Mouse (Mus musculus): ENCODE results near the gene Ptprd.

Gene Ptprd

DNA sequence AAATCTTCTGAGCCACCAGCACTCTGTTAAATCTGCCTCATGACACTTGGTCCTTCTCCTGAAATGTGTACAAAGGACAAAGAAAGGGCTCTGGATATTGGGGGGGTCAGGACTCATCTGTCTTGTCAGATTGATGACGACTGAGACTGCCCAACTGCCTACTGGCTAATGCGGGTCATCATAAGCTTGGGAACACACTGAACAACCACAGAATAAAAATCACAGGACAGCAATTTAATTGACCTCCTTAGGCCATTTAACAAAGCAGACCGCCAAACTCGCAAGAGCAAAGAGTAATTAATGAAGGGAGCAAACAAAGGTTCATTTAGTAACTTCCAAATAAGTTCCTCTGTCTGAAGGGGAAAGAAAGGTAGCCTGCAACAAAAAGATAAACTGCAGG is 2215.9 kb downstream of the Ptprd start:
- no peak for DNase-seq

DNA sequence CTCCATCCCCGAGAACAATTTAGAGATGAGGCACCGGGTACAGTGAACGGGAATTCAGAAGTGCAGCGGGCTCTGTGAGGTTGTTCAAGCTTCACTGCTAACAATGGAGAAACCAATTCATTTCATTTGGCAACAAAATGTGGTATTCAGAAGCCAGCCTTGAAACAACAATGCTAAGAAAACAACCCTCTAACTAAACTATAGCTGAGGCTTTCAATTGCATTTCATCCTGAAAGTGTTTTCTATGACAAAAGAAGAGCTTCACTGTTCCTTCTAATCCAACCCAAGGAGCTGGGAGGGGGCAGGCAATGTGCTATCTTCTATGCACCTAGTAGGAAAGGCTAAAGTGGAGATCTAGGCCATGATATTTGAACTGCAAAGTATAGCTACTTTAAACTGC is 2217.2 kb downstream of the Ptprd start:
- DNase-seq: no peak

DNA sequence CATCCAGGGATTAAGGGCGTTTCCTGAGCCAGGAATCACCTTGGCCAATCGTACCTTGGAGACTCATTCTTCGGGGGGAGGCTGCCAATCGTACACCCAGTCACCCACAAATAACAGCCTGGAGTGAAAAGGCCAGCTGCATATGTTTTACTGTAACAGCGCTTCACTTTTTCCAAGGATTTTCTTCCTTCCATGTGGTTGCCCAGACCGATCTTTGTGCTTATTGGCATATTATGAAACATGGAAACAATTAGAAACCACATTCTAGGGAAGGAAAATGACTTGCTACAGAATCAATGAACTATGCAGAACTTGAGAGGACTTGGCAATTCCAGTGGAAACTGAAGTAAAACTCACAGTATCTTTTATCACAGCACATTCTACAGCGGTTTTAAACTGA is 2218.7 kb downstream of the Ptprd start:
- no peak for DNase-seq

DNA sequence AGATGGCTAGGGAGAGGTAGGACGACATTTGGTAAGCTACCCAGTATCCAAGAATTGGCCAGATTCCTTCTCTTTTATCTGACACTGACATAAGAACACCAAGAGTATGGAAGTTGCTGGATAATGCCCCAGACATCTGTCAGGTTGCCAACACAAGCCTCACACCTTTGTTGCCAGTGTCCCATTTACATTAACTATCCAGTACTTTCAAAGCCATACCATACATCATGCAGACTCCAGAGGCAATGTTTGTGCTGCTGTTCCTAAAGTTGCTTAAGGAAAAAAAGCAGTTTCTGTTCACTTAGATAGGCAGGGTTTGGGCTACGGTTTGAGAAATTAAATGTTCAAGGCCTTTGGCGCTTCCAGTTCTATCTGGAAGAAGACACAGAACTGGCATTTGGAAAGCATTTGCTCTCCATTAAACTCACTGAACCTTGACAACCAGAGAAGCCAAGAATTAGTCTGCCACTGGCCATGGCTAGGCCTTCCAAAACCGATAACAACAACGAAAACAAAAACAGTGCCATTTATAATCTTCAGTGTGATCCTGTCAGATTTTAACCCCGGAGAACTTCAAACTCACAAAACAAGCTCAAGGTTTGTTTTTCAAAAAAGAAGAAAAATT is 2220.0 kb downstream of the Ptprd start:
- no peak for DNase-seq

DNA sequence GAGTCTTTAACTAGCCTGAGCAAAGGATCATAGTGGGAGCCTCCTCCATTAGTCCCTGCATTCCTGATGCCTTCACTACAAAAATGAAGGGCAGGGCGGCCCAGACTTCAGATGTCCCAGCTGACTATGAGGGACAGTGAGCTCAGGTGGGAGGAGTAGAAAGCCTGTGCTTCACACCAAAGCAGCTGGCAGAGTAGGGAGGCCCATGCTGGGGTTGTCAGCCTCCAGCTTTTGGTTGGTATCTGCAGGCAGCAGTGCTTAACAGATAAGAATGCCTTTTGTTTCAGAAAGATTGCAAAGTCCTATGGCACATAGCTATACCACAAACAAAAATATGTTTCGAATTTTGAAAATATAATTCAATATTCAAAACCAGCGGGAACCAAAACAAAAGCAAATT is 2237.0 kb downstream of the Ptprd start:
- no peak for DNase-seq

- no peak for DNase-seq
Measured at GRCm38 (mm10) chr4:75973322-75973721, 2238.4 kb downstream of the Ptprd start.

- DNase-seq: no peak
Measured at GRCm38 (mm10) chr4:75969961-75970360, 2241.8 kb downstream of the Ptprd start.

GRCm38 (mm10) chr4:75968618-75969017 is 2243.1 kb downstream of the Ptprd start:
- DNase-seq: no peak

- no peak for DNase-seq
Measured at GRCm38 (mm10) chr4:75965810-75966209, 2246.0 kb downstream of the Ptprd start.

DNA sequence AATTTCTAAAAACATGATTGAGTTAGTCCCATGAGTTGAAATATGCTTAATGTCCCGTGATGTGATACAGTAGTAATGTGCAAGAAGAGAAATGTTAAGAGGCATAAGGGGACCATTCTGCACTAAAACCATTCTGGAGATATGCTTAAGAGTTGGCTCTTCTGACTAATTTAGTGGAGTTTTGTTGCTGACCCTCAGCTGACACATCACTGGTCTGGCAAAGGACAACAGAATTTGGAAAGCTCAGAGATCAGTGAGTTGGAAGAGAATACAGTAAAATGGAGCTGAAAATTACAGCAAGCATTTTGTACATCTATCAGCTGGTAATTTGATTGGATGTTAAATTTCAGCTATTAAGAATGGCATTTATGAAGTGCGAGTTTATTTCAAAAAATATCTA is 2248.8 kb downstream of the Ptprd start:
- DNase-seq: no peak

- no peak for DNase-seq
Measured at GRCm38 (mm10) chr4:75961865-75962264, 2249.9 kb downstream of the Ptprd start.

- DNase-seq: no peak
Measured at GRCm38 (mm10) chr4:75953349-75954060, 2258.3 kb downstream of the Ptprd start.

DNA sequence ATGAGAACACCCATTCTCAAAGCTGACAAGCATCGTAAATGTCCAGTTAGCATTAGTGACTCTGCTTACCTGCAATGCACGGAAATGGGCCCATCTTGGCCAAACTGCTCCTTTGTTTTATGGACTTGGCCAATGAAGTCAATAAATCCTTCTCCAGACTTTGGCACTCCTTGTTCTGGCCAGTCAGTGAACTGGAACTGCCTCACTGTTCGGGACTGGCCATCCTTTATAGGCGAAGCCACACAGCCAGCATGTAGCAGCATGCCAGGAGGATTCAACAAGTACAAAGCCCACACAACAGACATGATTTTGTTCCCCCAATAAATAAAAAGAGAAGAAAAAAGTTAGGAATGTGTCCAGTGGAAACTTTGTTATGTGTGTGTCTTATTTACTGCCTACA is 2261.2 kb downstream of the Ptprd start:
- DNase-seq: no peak

GRCm38 (mm10) chr4:75894871-75895270 is 2316.9 kb downstream of the Ptprd start:
- DNase-seq: no peak

Data from right cerebral cortex, postnatal 4 days (tissue).